Mouse (Mus musculus) right cerebral cortex, postnatal 4 days (tissue): ENCODE data around the gene Usp32.
"Not testable (repeated sequence)": the region's sequence is repeated elsewhere in the genome, so short reads cannot be mapped to it uniquely, and the experiment has no call there.

Source experiments
- DNase-seq: peaks from one replicate; pipeline ENCODE4 v3.0.0-alpha.2; 2022

The Usp32 gene

GRCm38 (mm10) chr11:85139581-85140540, at the start of gene Usp32:
TSS of gene Usp32 (minus strand) at chr11:85140161.
- DNase-seq = peak; percentile 95

- no peak for DNase-seq
Observed at GRCm38 (mm10) chr11:85189110-85189509, 49.1 kb upstream of the Usp32 start.

GRCm38 (mm10) chr11:85184839-85185238, 44.9 kb upstream of the Usp32 start:
- no peak for DNase-seq

- peak; percentile 27 for DNase-seq
Observed at GRCm38 (mm10) chr11:85184082-85184481, 44.1 kb upstream of the Usp32 start.

- DNase-seq = peak; percentile 44
Observed at GRCm38 (mm10) chr11:85183284-85183779, 43.4 kb upstream of the Usp32 start.

GRCm38 (mm10) chr11:85182617-85183283, 42.8 kb upstream of the Usp32 start:
- DNase-seq = peak; percentile 87

GRCm38 (mm10) chr11:85178413-85178812, 38.5 kb upstream of the Usp32 start:
- no peak for DNase-seq

- no peak for DNase-seq
Observed at GRCm38 (mm10) chr11:85177761-85178160, 37.8 kb upstream of the Usp32 start.

GRCm38 (mm10) chr11:85175941-85176340, 36.0 kb upstream of the Usp32 start:
- no peak for DNase-seq

- DNase-seq = no peak
Observed at GRCm38 (mm10) chr11:85170833-85171232, 30.9 kb upstream of the Usp32 start.

GRCm38 (mm10) chr11:85170058-85170740, 30.2 kb upstream of the Usp32 start, which contains the start of gene 1700125H20Rik:
TSS of gene 1700125H20Rik (plus strand) at chr11:85170404.
- DNase-seq = peak; percentile 96

- DNase-seq = no peak
Observed at GRCm38 (mm10) chr11:85167503-85167902, 27.5 kb upstream of the Usp32 start.

- DNase-seq = no peak
Observed at GRCm38 (mm10) chr11:85164371-85164770, 24.4 kb upstream of the Usp32 start.

GRCm38 (mm10) chr11:85163014-85163413, 23.1 kb upstream of the Usp32 start:
- not testable (repeated sequence) for DNase-seq

GRCm38 (mm10) chr11:85157301-85157700, 17.3 kb upstream of the Usp32 start:
- no peak for DNase-seq

GRCm38 (mm10) chr11:85152256-85152930, 12.4 kb upstream of the Usp32 start:
- no peak for DNase-seq

GRCm38 (mm10) chr11:85138776-85139474, 1.0 kb downstream of the Usp32 start:
- peak; percentile 4 for DNase-seq

GRCm38 (mm10) chr11:85131542-85131941, 8.4 kb downstream of the Usp32 start:
- no peak for DNase-seq

GRCm38 (mm10) chr11:85128883-85129282, 11.1 kb downstream of the Usp32 start:
- DNase-seq = no peak

- no peak for DNase-seq
Observed at GRCm38 (mm10) chr11:85126257-85127102, 13.5 kb downstream of the Usp32 start.
